Mouse (Mus musculus): ENCODE measurements around the gene Crhr1.

Crhr1 gene

GRCm38 (mm10) chr11:104132580-104133441 is at the start of gene Crhr1:
TSS of gene Crhr1 (plus strand) at chr11:104132855.
- DNase-seq (ENCODE audit: low read depth, low spot score): peak; percentile 87

GRCm38 (mm10) chr11:104083248-104083647 is 49.4 kb upstream of the Crhr1 start:
- DNase-seq (ENCODE audit: low read depth, low spot score): no peak

- DNase-seq (ENCODE audit: low read depth, low spot score): no peak
Measured at GRCm38 (mm10) chr11:104083716-104084115, 48.9 kb upstream of the Crhr1 start.

GRCm38 (mm10) chr11:104088519-104088918 is 44.1 kb upstream of the Crhr1 start:
- DNase-seq (ENCODE audit: low read depth, low spot score): peak; percentile 41

- DNase-seq (ENCODE audit: low read depth, low spot score): no peak
Measured at GRCm38 (mm10) chr11:104090769-104091168, 41.9 kb upstream of the Crhr1 start.

GRCm38 (mm10) chr11:104095151-104095550 is 37.5 kb upstream of the Crhr1 start:
- DNase-seq (ENCODE audit: low read depth, low spot score): no peak

GRCm38 (mm10) chr11:104096536-104096935 is 36.1 kb upstream of the Crhr1 start:
- no peak for DNase-seq (ENCODE audit: low read depth, low spot score)

GRCm38 (mm10) chr11:104099542-104099941 is 33.1 kb upstream of the Crhr1 start:
- no peak for DNase-seq (ENCODE audit: low read depth, low spot score)

GRCm38 (mm10) chr11:104102641-104103040 is 30.0 kb upstream of the Crhr1 start:
- no peak for DNase-seq (ENCODE audit: low read depth, low spot score)

- no peak for DNase-seq (ENCODE audit: low read depth, low spot score)
Measured at GRCm38 (mm10) chr11:104106329-104106728, 26.3 kb upstream of the Crhr1 start.

GRCm38 (mm10) chr11:104106969-104107368 is 25.7 kb upstream of the Crhr1 start:
- no peak for DNase-seq (ENCODE audit: low read depth, low spot score)

- no peak for DNase-seq (ENCODE audit: low read depth, low spot score)
Measured at GRCm38 (mm10) chr11:104110366-104110765, 22.3 kb upstream of the Crhr1 start.

- no peak for DNase-seq (ENCODE audit: low read depth, low spot score)
Measured at GRCm38 (mm10) chr11:104111851-104112250, 20.8 kb upstream of the Crhr1 start.

- no peak for DNase-seq (ENCODE audit: low read depth, low spot score)
Measured at GRCm38 (mm10) chr11:104113699-104114098, 19.0 kb upstream of the Crhr1 start.

GRCm38 (mm10) chr11:104114690-104115089 is 18.0 kb upstream of the Crhr1 start:
- peak; percentile 99 for DNase-seq (ENCODE audit: low read depth, low spot score)

GRCm38 (mm10) chr11:104118356-104118755 is 14.3 kb upstream of the Crhr1 start:
- no peak for DNase-seq (ENCODE audit: low read depth, low spot score)

- DNase-seq (ENCODE audit: low read depth, low spot score): no peak
Measured at GRCm38 (mm10) chr11:104122966-104123365, 9.7 kb upstream of the Crhr1 start.

- peak; percentile 18 for DNase-seq (ENCODE audit: low read depth, low spot score)
Measured at GRCm38 (mm10) chr11:104123479-104123878, 9.2 kb upstream of the Crhr1 start.

GRCm38 (mm10) chr11:104124582-104124981 is 8.1 kb upstream of the Crhr1 start:
- DNase-seq (ENCODE audit: low read depth, low spot score): no peak

- no peak for DNase-seq (ENCODE audit: low read depth, low spot score)
Measured at GRCm38 (mm10) chr11:104129466-104129865, 3.2 kb upstream of the Crhr1 start.

- no peak for DNase-seq (ENCODE audit: low read depth, low spot score)
Measured at GRCm38 (mm10) chr11:104130721-104131647, 1.7 kb upstream of the Crhr1 start.

GRCm38 (mm10) chr11:104131756-104132155 is 899 bp upstream of the Crhr1 start:
- peak; percentile 91 for DNase-seq (ENCODE audit: low read depth, low spot score)

Measured in ZHBTc4 (cell line).